Mouse (Mus musculus): Measurements from ENCODE around the gene 4933412E24Rik.

4933412E24Rik gene

GRCm38 (mm10) chr15:60016513-60016912 lies at the start of gene 4933412E24Rik:
TSS of gene 4933412E24Rik (minus strand) at chr15:60016613.
- DNase-seq (ENCODE audit: low spot score in 2 of 2): no peak

- DNase-seq (ENCODE audit: low spot score in 2 of 2): no peak
Observed at GRCm38 (mm10) chr15:60030728-60031127, 14.3 kb upstream of the 4933412E24Rik start.

DNA sequence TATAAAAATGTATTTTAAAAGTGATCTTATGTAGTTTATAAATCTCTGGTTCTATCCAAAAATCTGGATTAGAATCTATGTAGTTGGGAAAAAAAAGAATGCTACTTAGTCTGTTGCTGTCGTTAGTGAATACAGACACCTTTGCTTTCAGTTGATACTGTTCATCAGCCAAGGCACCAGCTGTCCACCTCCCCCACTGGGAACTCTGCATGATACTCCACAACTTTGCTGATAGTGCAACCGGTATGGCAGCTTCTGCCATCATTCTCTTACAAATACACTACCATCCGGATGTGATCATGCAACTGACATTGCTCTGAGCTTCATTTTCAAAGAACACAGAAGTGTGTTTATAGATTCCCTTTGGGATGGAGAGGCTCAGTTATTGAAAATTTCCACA lies 4.8 kb upstream of the 4933412E24Rik start:
- no peak for DNase-seq (ENCODE audit: low spot score in 2 of 2)

GRCm38 (mm10) chr15:60010199-60010598 lies 6.2 kb downstream of the 4933412E24Rik start:
- DNase-seq (ENCODE audit: low spot score in 2 of 2): no peak

DNA sequence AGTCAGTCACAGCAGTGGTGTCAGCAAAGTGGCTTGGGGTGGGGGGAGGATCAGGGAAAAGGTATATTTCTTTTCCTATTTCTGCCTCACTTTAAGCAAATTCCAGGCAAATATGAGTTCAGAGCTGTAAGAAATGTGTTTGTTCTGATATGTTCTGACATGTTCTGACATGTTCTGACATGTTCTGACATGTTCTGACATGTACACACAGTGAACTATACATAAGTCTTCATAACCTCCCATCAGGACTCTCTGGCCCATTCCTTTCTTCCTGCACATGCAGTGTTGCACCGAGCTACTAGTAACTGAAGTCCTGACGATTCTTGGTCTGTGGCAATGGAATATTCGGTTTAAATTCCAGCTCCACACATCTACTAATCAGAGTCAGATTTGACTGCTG lies 6.8 kb downstream of the 4933412E24Rik start:
- no peak for DNase-seq (ENCODE audit: low spot score in 2 of 2)

- DNase-seq (ENCODE audit: low spot score in 2 of 2): no peak
Observed at GRCm38 (mm10) chr15:59983777-59984176, 32.6 kb downstream of the 4933412E24Rik start.

DNA sequence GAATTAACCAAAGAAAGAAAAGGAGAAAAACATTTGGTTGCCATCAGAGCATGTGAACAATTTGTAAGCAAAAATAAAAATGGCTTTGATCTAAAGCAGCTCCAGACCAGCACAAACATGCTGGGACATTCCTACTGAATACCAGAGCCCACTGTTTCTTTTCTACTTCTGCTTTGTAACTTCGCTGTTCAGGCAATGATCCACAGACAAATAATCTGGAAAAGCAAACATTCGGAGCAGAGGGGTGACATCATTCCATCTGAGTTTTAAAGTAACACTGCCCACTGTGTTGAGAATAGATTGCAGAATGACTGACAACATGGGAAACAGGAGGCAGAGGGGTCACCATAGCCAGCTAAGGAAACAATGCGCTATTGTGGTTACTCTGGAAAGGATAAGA lies 41.1 kb downstream of the 4933412E24Rik start:
- DNase-seq (ENCODE audit: low spot score in 2 of 2): no peak

DNA sequence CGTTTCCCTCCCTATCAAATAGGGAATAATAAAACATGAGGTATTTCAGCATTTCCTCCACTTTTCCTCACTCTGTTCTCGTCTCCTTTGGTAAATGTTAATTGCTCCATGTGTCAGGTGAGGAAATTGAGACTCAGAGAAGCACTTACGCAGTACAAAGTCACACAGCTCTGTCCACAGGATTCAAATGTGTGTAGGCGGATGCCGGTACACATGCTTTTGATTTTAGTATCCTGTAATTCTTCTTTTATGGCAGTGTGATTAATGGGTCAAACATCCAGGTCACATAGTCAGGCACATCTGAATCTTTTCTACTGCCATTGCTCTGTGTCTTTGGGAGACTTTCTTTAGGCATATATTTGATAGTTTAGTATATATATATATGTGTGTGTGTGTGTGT lies 41.8 kb downstream of the 4933412E24Rik start:
- no peak for DNase-seq (ENCODE audit: low spot score in 2 of 2)

DNA sequence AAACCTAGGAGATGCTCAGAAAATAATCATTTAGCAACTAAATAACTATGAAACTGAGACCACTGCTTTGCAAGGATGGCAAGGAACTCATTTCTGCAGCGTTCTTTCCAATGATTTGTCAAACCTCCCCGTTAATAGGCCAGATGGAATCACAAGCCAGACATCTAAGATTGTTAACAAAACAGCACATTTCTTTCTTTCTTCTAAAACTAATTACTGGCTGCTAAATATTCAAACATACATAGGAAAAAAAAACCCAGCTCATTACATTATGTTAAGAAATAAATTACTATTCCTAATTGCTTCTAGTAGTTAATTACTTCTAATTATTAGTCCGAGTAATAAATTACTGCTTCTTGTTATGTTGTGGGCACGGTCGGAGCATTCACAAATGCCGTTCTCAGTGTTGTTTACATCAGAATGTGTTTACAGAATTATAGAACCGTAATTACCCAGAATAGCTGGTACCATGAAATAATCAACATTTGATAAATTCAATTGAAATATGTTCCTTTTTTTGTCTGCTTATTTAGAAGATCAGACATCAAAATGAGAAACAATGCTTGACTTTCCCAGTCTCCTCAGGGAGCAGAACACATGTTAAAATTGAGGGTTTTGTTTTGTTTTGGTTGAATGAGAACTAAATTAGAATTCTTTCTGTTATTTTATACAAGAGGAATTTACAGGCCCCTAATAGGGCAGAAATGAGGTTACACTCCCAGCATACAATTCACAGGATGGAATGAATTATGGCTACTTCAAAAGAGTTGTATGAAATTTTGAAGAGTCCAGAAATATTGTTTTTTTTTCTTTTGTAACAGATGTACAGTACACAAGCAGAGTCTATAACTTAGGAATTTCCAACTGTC lies 42.5 kb downstream of the 4933412E24Rik start:
- no peak for DNase-seq (ENCODE audit: low spot score in 2 of 2)
